Mouse (Mus musculus) monocyte, adult 5-6 weeks (primary cell): ENCODE measurements around the gene Gm10203. TPM values are rescaled to one million over a fixed set of nuclear protein-coding genes. Genes with fewer than 3 reads are reported as not detected.
A peak's percentile ranks its signal among the peaks of the same experiment; 100 is the strongest.
"Not testable (repeated sequence)": the region's sequence is repeated elsewhere in the genome, so short reads cannot be mapped to it uniquely, and the experiment has no call there.

Experiments
- ATAC-seq: fragments of 153-309, 156-312 bp; replicated peaks from 2 replicates; pipeline ENCODE4 v1.8.0; 2017; ENCODE audit warnings: mild to moderate bottlenecking; ENCODE audit not compliant: low TSS enrichment, insufficient number of reproducible peaks, severe bottlenecking, poor library complexity, low FRiP score
- total RNA-seq: library from RNA; stranded (forward); fragments of 200-1000, 200-491, 200-594 nt; gene quantifications from 3 replicates; pipeline ENCODE4 v1.2.3, GENCODE M21; 2017

Gene Gm10203
- total RNA-seq: not detected in 3 replicates

GRCm38 (mm10) chr6:149129870-149130269, at the start of gene Gm10203:
Gene Gm10203, plus strand, starts transcription at chr6:149130170.
- ATAC-seq: not testable (repeated sequence)

DNA sequence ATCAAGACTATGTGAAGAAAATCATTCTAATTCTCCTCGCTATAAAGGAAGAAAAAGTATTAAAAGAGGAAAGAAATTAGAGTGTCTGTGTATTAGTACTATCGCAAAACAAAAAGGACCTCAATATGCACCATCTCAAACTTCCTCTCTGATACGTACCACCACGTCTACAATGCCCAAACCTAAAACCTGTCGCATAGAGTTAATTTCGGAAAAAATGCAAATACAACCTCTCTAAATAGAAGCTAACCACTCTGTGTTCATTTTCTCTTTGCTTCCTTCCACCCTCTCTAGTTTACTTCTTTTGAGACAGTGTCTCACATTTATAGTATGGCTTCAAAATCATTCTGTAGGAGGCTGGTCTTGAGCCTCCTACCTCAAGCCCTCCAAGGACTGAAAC, 37.6 kb upstream of the Gm10203 start:
- no peak for ATAC-seq

DNA sequence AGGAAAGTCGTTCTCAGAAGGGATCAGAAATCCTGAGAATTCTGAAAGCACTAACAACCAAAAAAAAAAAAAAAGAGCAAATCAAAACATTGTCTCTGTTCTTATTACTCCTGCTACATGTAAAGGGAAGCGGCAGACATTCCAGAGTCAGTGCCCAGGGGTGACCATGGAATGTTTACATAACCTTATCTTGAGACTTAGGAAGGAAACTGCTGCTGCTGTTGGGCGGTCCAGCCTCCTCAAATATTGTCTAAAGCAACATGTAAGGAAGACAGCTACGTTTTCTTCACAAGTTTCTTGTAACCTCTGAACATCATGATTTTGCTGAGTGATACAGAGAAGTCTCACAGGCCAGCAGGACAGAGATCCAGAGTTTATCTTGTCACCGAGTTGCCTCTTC, 36.5 kb upstream of the Gm10203 start:
- no peak for ATAC-seq

GRCm38 (mm10) chr6:149094555-149094954, 35.4 kb upstream of the Gm10203 start:
- no peak for ATAC-seq

DNA sequence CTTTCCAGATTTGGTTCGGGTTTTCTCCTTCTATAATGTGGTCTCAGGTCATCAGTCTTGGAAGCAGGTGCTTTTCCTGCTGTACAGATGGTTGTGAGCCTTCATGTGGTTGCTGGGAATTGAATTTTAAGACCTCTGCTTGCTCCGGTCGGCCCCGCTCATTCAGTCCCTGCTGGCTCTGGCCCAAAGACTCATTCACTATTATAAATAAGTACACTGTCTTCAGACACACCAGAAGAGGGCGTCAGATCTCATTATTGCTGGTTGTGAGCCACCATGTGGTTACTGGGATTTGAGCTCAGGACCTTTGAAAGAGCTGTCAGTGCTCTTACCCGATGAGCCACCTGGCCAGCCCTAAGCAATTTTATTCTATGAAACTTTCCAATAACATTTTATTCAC, 34.6 kb upstream of the Gm10203 start:
- no peak for ATAC-seq

- no peak for ATAC-seq
These were observed 33.7 kb upstream of the Gm10203 start for GRCm38 (mm10) chr6:149096233-149096632.

DNA sequence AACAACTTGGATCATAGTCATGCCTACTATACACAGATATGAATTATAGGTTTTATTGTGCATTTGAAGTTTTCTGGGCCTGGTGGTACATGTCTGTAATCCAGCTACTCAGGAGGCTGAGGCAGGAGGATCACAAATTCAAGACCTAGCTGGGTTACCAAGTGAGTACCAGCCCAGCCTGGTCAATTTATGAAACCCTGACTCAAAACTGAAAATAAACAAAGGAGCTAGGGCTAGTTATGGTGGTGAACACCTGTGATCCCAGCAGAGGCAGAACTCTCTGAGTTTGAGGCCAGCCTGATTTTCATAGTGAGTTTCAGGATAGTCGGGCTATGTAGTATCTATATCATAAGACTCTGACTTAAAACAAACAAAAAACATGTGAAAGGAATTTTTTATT, 32.7 kb upstream of the Gm10203 start:
- no peak for ATAC-seq

GRCm38 (mm10) chr6:149098993-149099392, 31.0 kb upstream of the Gm10203 start:
- ATAC-seq: no peak

- peak; percentile 22; the same call in 1 of the 2 replicates for ATAC-seq
These were observed 29.5 kb upstream of the Gm10203 start for GRCm38 (mm10) chr6:149100174-149101075.

- 0 out of 2 replicates have a peak, but pooled peaks have one; percentile 13 for ATAC-seq
These were observed 28.7 kb upstream of the Gm10203 start, which contains the start of gene Dennd5b for GRCm38 (mm10) chr6:149101076-149101942. Gene Dennd5b, minus strand, starts transcription at chr6:149101680.

DNA sequence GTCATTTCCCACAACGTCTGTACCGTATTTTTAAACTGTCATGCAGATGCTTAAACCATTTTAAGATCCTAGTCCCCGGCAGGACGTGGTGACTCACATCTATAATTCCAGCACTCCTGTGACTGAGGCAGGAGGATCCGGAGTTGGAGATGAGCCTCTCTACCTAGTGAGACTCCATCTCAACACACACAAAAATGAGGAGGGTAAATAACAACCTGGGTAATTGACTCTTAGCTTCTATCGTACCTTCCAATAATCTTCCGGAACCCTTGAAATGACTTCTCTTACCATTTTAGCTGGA, 28.1 kb upstream of the Gm10203 start:
- no peak for ATAC-seq

DNA sequence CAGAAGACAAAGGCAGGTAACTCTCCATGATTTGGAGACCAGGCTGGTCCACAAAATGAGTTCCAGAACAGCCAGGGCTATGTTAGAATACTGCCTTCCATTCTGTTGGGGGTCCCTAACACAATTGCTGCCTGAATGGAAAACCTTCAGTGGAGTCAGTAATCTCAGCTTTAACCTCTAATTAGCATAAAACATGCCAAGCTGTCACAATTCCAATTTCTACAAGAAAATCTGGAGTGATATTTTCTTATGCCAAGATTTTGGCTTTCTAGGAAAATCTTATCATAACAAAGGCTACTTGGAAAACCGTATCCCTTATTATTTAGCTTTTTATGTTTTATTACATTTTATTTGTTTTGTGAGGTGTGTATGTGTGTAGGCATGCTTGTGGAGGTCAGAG, 26.5 kb upstream of the Gm10203 start:
- ATAC-seq: no peak

- no peak for ATAC-seq
These were observed 22.4 kb upstream of the Gm10203 start for GRCm38 (mm10) chr6:149107615-149108014.

GRCm38 (mm10) chr6:149108909-149109308, 21.1 kb upstream of the Gm10203 start:
- no peak for ATAC-seq

DNA sequence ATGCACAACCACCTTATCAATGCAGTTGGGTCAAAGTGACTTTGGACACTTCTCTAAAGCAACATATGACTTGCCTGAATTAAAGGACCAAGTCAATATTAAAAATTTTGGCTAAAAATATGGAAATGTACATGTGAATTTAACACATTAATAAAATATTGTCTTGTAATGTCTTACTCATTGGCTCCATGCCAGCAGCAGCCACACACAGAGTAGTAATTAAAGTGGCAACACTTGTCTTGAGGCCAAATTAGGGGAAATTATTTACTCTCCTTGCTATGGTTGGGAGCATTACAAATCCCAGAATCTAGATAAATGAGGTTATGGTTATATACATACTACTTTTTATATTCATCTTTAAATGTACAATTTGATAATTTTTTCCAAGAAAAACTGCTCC, 13.0 kb upstream of the Gm10203 start:
- no peak for ATAC-seq

- ATAC-seq: no peak
These were observed 11.0 kb upstream of the Gm10203 start for GRCm38 (mm10) chr6:149118935-149119334.

DNA sequence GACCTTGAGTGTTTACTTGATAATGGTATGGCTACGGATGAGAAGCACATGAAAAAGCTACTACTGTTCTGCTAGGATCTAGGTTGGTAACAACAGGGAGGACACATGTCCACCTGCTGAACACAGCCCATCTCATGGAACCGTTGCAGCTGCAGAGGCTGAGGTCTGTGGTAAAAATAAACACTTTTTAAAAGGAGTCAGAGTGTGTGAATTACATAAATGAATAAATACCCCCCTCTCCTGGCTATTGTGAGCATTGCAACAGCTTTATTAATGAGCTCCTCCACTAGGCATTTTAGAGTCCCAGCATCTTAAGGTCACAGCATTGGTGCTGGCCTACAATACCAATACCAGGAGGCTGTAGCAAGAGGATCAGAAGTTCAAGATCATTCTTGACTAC, 10.1 kb upstream of the Gm10203 start:
- ATAC-seq: peak; percentile 80; the same call in 1 of the 2 replicates

- ATAC-seq: no peak
These were observed 6.9 kb upstream of the Gm10203 start for GRCm38 (mm10) chr6:149123042-149123441.

DNA sequence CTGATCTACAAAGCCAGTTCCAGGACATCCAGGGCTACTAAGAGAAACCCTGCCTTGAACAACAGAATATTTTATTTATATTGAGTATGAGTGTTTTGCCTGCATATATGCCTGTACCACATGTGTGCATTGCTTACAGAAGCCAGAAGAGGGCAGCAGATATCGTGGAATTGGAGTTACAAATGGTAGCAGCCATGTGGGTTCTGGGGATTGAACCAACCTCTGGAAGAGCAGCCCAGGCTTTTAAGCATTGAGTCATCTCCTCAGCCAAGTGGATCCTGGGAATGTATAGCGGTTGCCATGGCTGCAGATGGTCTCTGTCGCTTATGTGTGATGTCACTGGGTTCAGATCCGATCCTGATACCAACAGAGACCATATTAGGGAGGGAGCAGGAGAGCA, 3.3 kb upstream of the Gm10203 start:
- 0 out of 2 replicates have a peak, but pooled peaks have one; percentile 50 for ATAC-seq

DNA sequence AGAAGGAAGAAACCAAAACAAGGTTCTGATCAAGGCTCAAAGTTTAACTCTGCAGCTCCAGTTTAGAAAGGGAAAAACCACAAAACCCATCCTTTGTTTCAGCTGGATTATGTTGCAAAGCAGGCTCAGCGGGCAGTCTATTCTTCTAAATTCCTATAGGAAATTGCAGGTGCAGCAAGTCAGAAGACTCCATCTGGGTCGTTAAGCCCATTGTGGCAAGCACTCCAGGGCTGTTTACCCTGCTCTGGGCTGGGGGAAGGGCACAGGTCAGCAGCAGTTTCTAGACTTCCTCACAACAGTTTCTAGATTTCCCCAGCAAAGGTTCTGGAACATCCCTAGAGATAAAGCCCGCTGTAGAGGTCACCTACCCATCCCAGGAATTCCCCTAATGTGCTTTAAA, 1.1 kb downstream of the Gm10203 start:
- ATAC-seq: no peak
